Mouse (Mus musculus) lung, embryonic 14.5 days (tissue): ENCODE results near the gene Tmf1. TPM values are rescaled to one million over a fixed set of nuclear protein-coding genes. Genes with fewer than 3 reads are reported as not detected.

Source experiments
- ATAC-seq: fragments of 200-750 bp; cut with Nextera tagmentation; 2 replicates; pipeline ENCODE4 v1.8.0; 2017; ENCODE audit warnings: mild to moderate bottlenecking, moderate TSS enrichment, moderate library complexity; ENCODE audit not compliant: insufficient read depth
- DNase-seq: peaks from one replicate; pipeline ENCODE4 v3.0.0-alpha.2; 2015
- H3K27ac ChIP-seq: fragments of 300-500 bp; sonication (generic); 2 replicates; pipeline ENCODE4 v1.5.1; 2014; ENCODE audit warnings: low read depth, mild to moderate bottlenecking, moderate library complexity
- H3K27me3 ChIP-seq: fragments of 300-500 bp; sonication (generic); 2 replicates; pipeline ENCODE4 v1.6.1; 2014; ENCODE audit warnings: low read length, control low read depth; ENCODE audit not compliant: insufficient read depth
- H3K36me3 ChIP-seq: fragments of 300-500 bp; sonication (generic); 2 replicates; pipeline ENCODE4 v1.6.1; 2014; ENCODE audit warnings: control low read depth; ENCODE audit not compliant: insufficient read depth
- H3K4me1 ChIP-seq: fragments of 300-500 bp; sonication (generic); 2 replicates; pipeline ENCODE4 v1.6.1; 2014; ENCODE audit warnings: antibody characterized with exemption, control low read depth; ENCODE audit not compliant: insufficient read depth
- H3K4me2 ChIP-seq: fragments of 300-500 bp; sonication (generic); 2 replicates; pipeline ENCODE4 v1.6.1; 2014; ENCODE audit warnings: mild to moderate bottlenecking
- H3K4me3 ChIP-seq: fragments of 300-500 bp; sonication (generic); 2 replicates; pipeline ENCODE4 v1.5.1; 2014; ENCODE audit warnings: low read depth, low read length
- H3K9ac ChIP-seq: fragments of 300-500 bp; sonication (generic); 2 replicates; pipeline ENCODE4 v1.6.1; 2014
- H3K9me3 ChIP-seq: fragments of 300-500 bp; sonication (generic); 2 replicates; pipeline ENCODE4 v1.6.1; 2016; ENCODE audit warnings: low read depth, low read length, control low read depth
- CTCF ChIP-seq: IDR thresholded peaks from 2 replicates; pipeline ENCODE4 v1.5.1; 2016; ENCODE audit warnings: antibody characterized with exemption, low read depth
- WGBS: fragments of 180-500 bp; shearing (Covaris S2); extraction: QIAGEN DNeasy Blood & Tissue Kit; methylation state at CpG from one replicate; pipeline ENCODE4 v1.1.7; 2014; 5-methylcytosine and 5-hydroxymethylcytosine counted together
- polyA plus RNA-seq: library from polyadenylated mRNA; unstranded; fragments of >200 nt; fragmentation: Nextera tagmentation; extraction: Ambion mirVana; gene quantifications from 2 replicates; pipeline ENCODE4 v1.2.1, GENCODE M21; 2014

The Tmf1 gene
- polyA plus RNA-seq, 1 experiment from 2014 or later, result 30.3 TPM

DNA sequence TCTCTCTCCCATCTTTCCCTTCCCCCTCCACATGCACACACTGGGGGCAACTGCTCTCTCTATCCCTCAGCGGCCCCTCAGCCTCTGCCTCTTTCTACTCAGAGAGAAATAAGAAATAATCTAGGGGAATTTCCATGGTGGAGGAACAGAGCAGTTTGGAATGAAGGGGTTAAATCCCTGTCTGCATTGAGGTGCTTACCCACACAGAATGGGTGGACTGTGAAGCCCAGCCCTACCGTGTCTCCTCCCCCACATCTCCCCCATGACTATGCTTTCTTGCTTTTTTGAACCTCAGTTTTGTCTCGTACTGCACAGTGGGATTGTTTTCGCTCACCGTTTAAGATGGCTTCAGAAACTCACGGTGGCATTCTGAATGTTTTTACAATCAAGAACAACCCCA lies 43.4 kb upstream of the Tmf1 start:
- no peak for TF ChIP-seq CTCF
- WGBS, result 49% methylated on average over 6 of the region's 6 CpGs
- Histone ChIP-seq H3K4me2 (no peak overlapping the region), H3K9me3 (no peaks in the 10 kb centered on the region), H3K4me3 (no peak overlapping the region), H3K27me3 (no peaks in the 10 kb centered on the region), H3K9ac (no peak overlapping the region), H3K4me1 (no peaks in the 10 kb centered on the region), H3K27ac (no peak overlapping the region), H3K36me3 (no peaks in the 10 kb centered on the region)
- ATAC-seq (no peak), DNase-seq (no peak)

DNA sequence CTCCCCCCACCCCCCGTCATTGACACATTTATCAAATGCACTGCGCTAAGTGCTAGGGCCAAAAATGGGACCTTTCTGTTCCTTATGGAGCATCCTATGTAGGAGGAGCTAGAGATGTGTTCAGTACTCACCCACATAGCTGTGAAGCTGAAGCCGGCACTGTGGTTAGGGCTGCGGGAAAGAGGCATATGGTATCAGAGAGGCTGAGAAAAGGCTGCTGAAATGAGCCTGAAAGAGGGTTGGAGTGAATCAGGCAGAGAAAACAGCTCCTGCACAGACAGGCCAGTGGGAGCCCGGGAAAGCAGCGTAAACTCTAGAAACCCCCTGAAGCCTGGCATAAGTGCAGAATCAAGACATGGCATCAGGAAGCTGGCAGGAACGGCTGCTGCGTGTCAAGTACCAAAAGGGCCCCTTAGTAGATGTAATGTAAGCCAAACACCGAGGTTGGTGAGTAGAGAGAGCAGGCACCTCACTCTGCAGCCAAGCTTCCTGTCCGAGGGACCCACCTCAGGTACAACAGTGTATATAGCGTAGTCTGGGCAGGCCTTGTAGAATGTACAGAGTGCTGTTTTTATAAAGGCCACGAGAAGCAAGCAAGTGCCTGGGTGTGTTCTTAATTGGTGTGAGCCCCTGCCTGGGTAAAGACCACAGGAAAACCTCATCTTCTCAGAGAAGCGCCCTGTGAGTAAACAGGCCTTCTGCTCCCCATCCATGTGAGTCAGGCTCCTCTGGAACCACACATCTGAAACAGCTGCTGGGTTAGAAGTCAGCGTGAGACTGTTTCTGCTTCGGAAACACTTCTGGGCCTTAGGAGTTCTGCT lies 42.5 kb upstream of the Tmf1 start:
- TF ChIP-seq CTCF, result no peak
- H3K27me3 ChIP-seq, result no peaks in the 10 kb centered on the region
- no peak overlapping the region for H3K4me3 ChIP-seq
- WGBS, result 59% methylated on average over 15 of the region's 15 CpGs
- no peak overlapping the region for H3K27ac ChIP-seq
- H3K4me2 ChIP-seq, result no peak overlapping the region
- no peaks in the 10 kb centered on the region for H3K4me1 ChIP-seq
- DNase-seq (no peak), ATAC-seq (peak; percentile 24; the same call in 1 of the 2 replicates)
- H3K36me3 ChIP-seq, result no peaks in the 10 kb centered on the region
- no peaks in the 10 kb centered on the region for H3K9me3 ChIP-seq
- no peak overlapping the region for H3K9ac ChIP-seq

DNA sequence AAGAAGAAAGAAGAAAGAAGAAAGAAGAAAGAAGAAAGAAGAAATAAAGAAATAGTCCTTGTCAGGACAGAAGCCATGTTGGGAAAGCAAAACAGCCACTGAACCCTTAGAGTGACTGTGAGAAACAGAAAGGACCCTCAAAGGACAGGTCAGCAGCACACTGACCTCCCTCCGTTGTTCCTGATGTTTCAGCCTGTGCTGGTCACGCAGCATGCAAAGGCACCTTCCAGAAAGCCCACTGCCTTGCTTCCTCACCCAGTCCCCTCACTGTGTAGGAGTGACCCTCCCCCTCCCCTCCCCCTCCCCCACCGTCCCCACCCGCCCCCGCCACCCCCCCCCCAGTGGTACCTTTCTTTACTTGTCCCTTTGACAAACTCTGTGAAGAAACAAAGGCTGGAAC lies 41.8 kb upstream of the Tmf1 start:
- DNase-seq (no peak), ATAC-seq (no peak)
- Histone ChIP-seq H3K4me3 (no peak overlapping the region), H3K36me3 (no peaks in the 10 kb centered on the region), H3K4me2 (no peak overlapping the region), H3K27me3 (no peaks in the 10 kb centered on the region), H3K4me1 (no peaks in the 10 kb centered on the region), H3K9ac (no peak overlapping the region), H3K27ac (no peak overlapping the region), H3K9me3 (no peaks in the 10 kb centered on the region)
- TF ChIP-seq CTCF, result no peak
- WGBS, result 51% methylated on average over 5 of the region's 5 CpGs

DNA sequence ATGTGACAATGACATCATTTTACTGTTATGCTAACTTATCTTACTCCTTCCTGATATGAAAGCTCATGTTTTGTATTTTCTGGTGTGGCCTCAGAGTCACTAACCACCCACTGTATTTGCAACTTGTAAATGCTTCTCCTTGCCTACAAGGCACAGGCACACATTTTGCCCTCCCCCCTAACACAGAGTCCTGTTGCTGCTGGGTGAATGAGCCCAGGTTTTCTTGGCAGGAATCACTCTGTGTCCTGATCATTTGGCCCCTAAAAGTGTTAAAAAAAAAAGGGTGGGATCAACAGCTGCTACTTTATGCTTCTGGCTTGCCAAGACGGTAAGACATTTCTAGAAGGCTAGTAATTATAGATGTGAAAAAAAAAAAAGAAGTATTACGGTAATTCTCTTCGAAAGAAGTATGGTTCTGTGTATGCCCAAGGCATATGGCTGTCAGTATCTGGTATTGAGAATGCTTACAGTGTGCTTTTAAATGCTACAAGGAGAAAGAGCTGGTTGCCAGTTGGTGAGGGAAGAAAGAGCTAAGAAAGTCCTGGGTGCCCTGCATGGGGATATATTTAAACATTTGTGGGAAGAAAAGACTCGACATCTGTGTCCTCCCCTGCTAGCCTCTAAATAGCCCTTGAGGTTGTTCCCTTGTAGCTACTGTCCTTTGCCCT lies 37.4 kb upstream of the Tmf1 start:
- H3K4me3 ChIP-seq, result no peak overlapping the region
- H3K27me3 ChIP-seq, result no peaks in the 10 kb centered on the region
- DNase-seq (no peak), ATAC-seq (no peak)
- no peak overlapping the region for H3K9ac ChIP-seq
- H3K4me2 ChIP-seq, result no peak overlapping the region
- TF ChIP-seq CTCF, result no peak
- H3K4me1 ChIP-seq, result peaks cover 7% of the 10 kb centered on the region; the same call in 1 of the 2 replicates
- WGBS, result 77% methylated on average over 4 of the region's 4 CpGs
- H3K9me3 ChIP-seq, result no peaks in the 10 kb centered on the region
- no peaks in the 10 kb centered on the region for H3K36me3 ChIP-seq
- no peak overlapping the region for H3K27ac ChIP-seq

DNA sequence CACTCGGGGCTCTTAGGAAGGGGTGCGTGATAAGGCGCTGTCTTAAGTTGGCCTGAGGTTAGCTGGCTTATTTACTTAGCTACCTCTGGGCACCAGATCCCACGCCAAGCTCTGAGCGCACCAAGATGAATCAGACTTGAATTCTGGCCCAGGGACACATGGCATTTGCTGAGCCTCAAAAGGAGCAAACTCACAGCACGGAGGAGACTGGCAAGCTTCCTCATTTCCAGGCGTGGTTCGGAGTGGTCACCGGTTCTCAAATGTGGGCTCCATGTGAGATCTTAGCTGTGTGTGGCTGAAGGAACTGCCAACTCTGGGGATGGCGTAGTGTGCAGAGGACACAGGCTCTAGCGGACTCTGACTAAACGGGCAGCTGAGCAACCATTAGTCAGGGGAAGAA lies 33.1 kb upstream of the Tmf1 start:
- DNase-seq (peak; percentile 26), ATAC-seq (no peak)
- H3K4me1 ChIP-seq, result peaks cover 7% of the 10 kb centered on the region; the same call in 1 of the 2 replicates
- no peak overlapping the region for H3K27ac ChIP-seq
- 0 out of 2 replicates have a peak overlapping the region, but pooled peaks have one; percentile 34 for H3K9ac ChIP-seq
- H3K9me3 ChIP-seq, result no peaks in the 10 kb centered on the region
- TF ChIP-seq CTCF, result no peak
- WGBS, result 59% methylated on average over 12 of the region's 12 CpGs
- peak overlapping the region; percentile 89 for H3K4me2 ChIP-seq
- no peaks in the 10 kb centered on the region for H3K36me3 ChIP-seq
- no peaks in the 10 kb centered on the region for H3K27me3 ChIP-seq
- H3K4me3 ChIP-seq, result peak overlapping the region; percentile 60

DNA sequence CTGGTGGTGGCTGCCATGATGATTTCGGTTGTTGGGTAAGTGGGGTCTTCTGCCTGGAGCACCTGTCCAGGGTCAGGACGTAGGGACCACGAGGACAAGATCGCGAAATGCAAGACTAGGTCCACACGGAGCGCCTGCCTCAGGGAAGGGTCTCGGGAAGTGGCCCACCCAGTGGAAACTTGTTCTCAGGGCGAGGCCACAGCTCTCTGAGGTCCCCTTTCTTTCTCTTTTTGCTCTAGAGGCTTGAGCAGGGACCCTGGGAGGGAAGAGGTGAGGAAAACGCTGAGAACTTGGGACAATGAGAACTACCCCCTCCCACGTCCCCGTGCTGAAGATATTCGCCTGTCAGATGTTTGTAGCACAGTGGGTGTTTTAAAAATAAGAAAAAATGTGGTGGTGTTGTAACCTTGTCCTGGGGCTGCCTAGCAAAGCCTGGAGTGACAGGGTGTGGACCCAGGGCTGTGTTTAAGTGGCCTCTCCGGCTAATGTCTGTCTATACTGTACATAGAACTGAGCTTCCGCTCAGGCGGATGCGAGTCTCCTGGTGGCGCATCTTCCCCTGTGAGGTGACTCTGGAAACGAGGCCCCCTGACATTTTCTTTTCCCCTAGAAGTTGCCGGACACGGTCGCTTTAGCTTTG lies 32.2 kb upstream of the Tmf1 start:
- Histone ChIP-seq H3K9ac (peak overlapping the region; percentile 79), H3K36me3 (no peaks in the 10 kb centered on the region), H3K9me3 (no peaks in the 10 kb centered on the region), H3K4me2 (peak overlapping the region; percentile 89), H3K4me3 (peak overlapping the region; percentile 60), H3K27me3 (no peaks in the 10 kb centered on the region), H3K27ac (peak overlapping the region; percentile 58; the same call in 1 of the 2 replicates), H3K4me1 (peaks cover 7% of the 10 kb centered on the region; the same call in 1 of the 2 replicates)
- 1% methylated on average over 22 of the region's 22 CpGs for WGBS
- ATAC-seq (peak; percentile 64), DNase-seq (peak; percentile 48)
- no peak for TF ChIP-seq CTCF
